Mouse (Mus musculus) cerebellum, adult 11-12 months (tissue): ENCODE results near the gene Tmem254a.
"Not testable (repeated sequence)": the region's sequence is repeated elsewhere in the genome, so short reads cannot be mapped to it uniquely, and the experiment has no call there.

ENCODE experiments used
- DNase-seq: peaks from one replicate; pipeline ENCODE4 v3.0.0; 2022

Gene Tmem254a

GRCm38 (mm10) chr14:25927562-25927881 is at the start of gene Tmem254a:
Gene Tmem254a, minus strand, starts transcription at chr14:25927672.
- DNase-seq, result not testable (repeated sequence)

- DNase-seq, result not testable (repeated sequence)
Measured at GRCm38 (mm10) chr14:25957861-25958260, 30.4 kb upstream of the Tmem254a start.

GRCm38 (mm10) chr14:25938004-25938403 is 10.5 kb upstream of the Tmem254a start, which contains the start of gene Cphx1:
Gene Cphx1, plus strand, starts transcription at chr14:25938304.
- DNase-seq, result not testable (repeated sequence)

GRCm38 (mm10) chr14:25936867-25937630 is 9.6 kb upstream of the Tmem254a start:
- DNase-seq, result not testable (repeated sequence)

- not testable (repeated sequence) for DNase-seq
Measured at GRCm38 (mm10) chr14:25926814-25927561, 484 bp downstream of the Tmem254a start.

GRCm38 (mm10) chr14:25918427-25919170 is 8.9 kb downstream of the Tmem254a start:
- not testable (repeated sequence) for DNase-seq

- not testable (repeated sequence) for DNase-seq
Measured at GRCm38 (mm10) chr14:25908976-25909375, 18.5 kb downstream of the Tmem254a start.

- DNase-seq, result not testable (repeated sequence)
Measured at GRCm38 (mm10) chr14:25907272-25907671, 20.2 kb downstream of the Tmem254a start.

GRCm38 (mm10) chr14:25905243-25905642 is 22.2 kb downstream of the Tmem254a start:
- not testable (repeated sequence) for DNase-seq

GRCm38 (mm10) chr14:25903000-25903399 is 24.5 kb downstream of the Tmem254a start, which contains the start of gene Plac9a:
Gene Plac9a, minus strand, starts transcription at chr14:25903100.
- DNase-seq, result not testable (repeated sequence)

GRCm38 (mm10) chr14:25895686-25896085 is 31.8 kb downstream of the Tmem254a start:
- not testable (repeated sequence) for DNase-seq

- not testable (repeated sequence) for DNase-seq
Measured at GRCm38 (mm10) chr14:25894566-25894965, 32.9 kb downstream of the Tmem254a start.

GRCm38 (mm10) chr14:25885886-25886285 is 41.6 kb downstream of the Tmem254a start:
- DNase-seq, result not testable (repeated sequence)

- DNase-seq, result not testable (repeated sequence)
Measured at GRCm38 (mm10) chr14:25881769-25882168, 45.7 kb downstream of the Tmem254a start.

- DNase-seq, result not testable (repeated sequence)
Measured at GRCm38 (mm10) chr14:25876640-25877039, 50.8 kb downstream of the Tmem254a start.
